Mouse (Mus musculus): ENCODE data around the gene Pkig. TPM values are rescaled to one million over a fixed set of nuclear protein-coding genes. Genes with fewer than 3 reads are reported as not detected.

Pkig gene
- polyA plus RNA-seq, 1 experiment from 2014 or later: 119 TPM

GRCm38 (mm10) chr2:163663930-163664329 lies 5.7 kb downstream of the Pkig start:
- Histone ChIP-seq H3K4me1 (peaks cover 23% of the 10 kb centered on the region), H3K27me3 (no peaks in the 10 kb centered on the region), H3K4me2 (replicated peaks) (no peak overlapping the region), H3K9me3 (no peaks in the 10 kb centered on the region), H3K36me3 (no peaks in the 10 kb centered on the region), H3K4me3 (no peak overlapping the region), H3K9ac (no peak overlapping the region), H3K27ac (no peak overlapping the region)
- 47% methylated on average over 3 of the region's 3 CpGs for WGBS
- no peak for ATAC-seq (ENCODE audit: insufficient number of reproducible peaks, insufficient read depth, low FRiP score, low TSS enrichment)

GRCm38 (mm10) chr2:163667045-163667444 lies 8.9 kb downstream of the Pkig start:
- Histone ChIP-seq H3K9me3 (no peaks in the 10 kb centered on the region), H3K9ac (no peak overlapping the region), H3K36me3 (no peaks in the 10 kb centered on the region), H3K27ac (no peak overlapping the region), H3K4me1 (peaks cover 5% of the 10 kb centered on the region; the same call in 1 of the 2 replicates), H3K27me3 (no peaks in the 10 kb centered on the region), H3K4me3 (no peak overlapping the region), H3K4me2 (replicated peaks) (no peak overlapping the region)
- no peak for ATAC-seq (ENCODE audit: insufficient number of reproducible peaks, insufficient read depth, low FRiP score, low TSS enrichment)
- 90% methylated on average over 1 of the region's 1 CpGs for WGBS

- no peak overlapping the region for H3K9ac ChIP-seq
Observed at GRCm38 (mm10) chr2:163670872-163671594, 12.8 kb downstream of the Pkig start.

GRCm38 (mm10) chr2:163674397-163674796 lies 16.2 kb downstream of the Pkig start:
- 63% methylated on average over 5 of the region's 5 CpGs for WGBS
- Histone ChIP-seq H3K4me2 (replicated peaks) (no peak overlapping the region), H3K4me1 (peaks cover 28% of the 10 kb centered on the region), H3K4me3 (no peak overlapping the region), H3K9ac (no peak overlapping the region), H3K36me3 (no peaks in the 10 kb centered on the region), H3K27me3 (no peaks in the 10 kb centered on the region), H3K9me3 (no peaks in the 10 kb centered on the region), H3K27ac (0 out of 2 replicates have a peak overlapping the region, but pooled peaks have one; percentile 38)
- no peak for ATAC-seq (ENCODE audit: insufficient number of reproducible peaks, insufficient read depth, low FRiP score, low TSS enrichment)

More at GRCm38 (mm10) chr2:163670872-163671594, 12.8 kb downstream of the Pkig start:
- WGBS: 89% methylated on average over 11 of the region's 11 CpGs
- ATAC-seq (ENCODE audit: insufficient number of reproducible peaks, insufficient read depth, low FRiP score, low TSS enrichment): no peak
- Histone ChIP-seq H3K4me2 (replicated peaks) (no peak overlapping the region), H3K36me3 (no peaks in the 10 kb centered on the region), H3K27ac (no peak overlapping the region), H3K4me3 (no peak overlapping the region), H3K9me3 (no peaks in the 10 kb centered on the region), H3K4me1 (peaks cover 26% of the 10 kb centered on the region), H3K27me3 (no peaks in the 10 kb centered on the region)

- H3K9me3 ChIP-seq: no peaks in the 10 kb centered on the region
- no peak overlapping the region for H3K4me3 ChIP-seq
- H3K9ac ChIP-seq: no peak overlapping the region
- H3K4me2 ChIP-seq (replicated peaks): no peak overlapping the region
- H3K27me3 ChIP-seq: no peaks in the 10 kb centered on the region
- peaks cover 28% of the 10 kb centered on the region for H3K4me1 ChIP-seq
- H3K27ac ChIP-seq: peak overlapping the region; percentile 38; the same call in 1 of the 2 replicates
- WGBS: 16% methylated on average over 5 of the region's 5 CpGs
- peak; percentile 75; the same call in 1 of the 2 replicates for ATAC-seq (ENCODE audit: insufficient number of reproducible peaks, insufficient read depth, low FRiP score, low TSS enrichment)
- no peaks in the 10 kb centered on the region for H3K36me3 ChIP-seq
Observed at GRCm38 (mm10) chr2:163675144-163675619, 17.0 kb downstream of the Pkig start.

- Histone ChIP-seq H3K36me3 (no peaks in the 10 kb centered on the region), H3K27ac (peak overlapping the region; percentile 47), H3K4me3 (no peak overlapping the region), H3K27me3 (no peaks in the 10 kb centered on the region), H3K4me2 (replicated peaks) (no peak overlapping the region), H3K4me1 (peaks cover 28% of the 10 kb centered on the region), H3K9me3 (no peaks in the 10 kb centered on the region), H3K9ac (no peak overlapping the region)
- ATAC-seq (ENCODE audit: insufficient number of reproducible peaks, insufficient read depth, low FRiP score, low TSS enrichment): no peak
- WGBS: 64% methylated on average over 6 of the region's 6 CpGs
Observed at GRCm38 (mm10) chr2:163675662-163676061, 17.5 kb downstream of the Pkig start.

GRCm38 (mm10) chr2:163676321-163676720 lies 18.1 kb downstream of the Pkig start:
- no peaks in the 10 kb centered on the region for H3K9me3 ChIP-seq
- no peak overlapping the region for H3K4me2 ChIP-seq (replicated peaks)
- peaks cover 28% of the 10 kb centered on the region for H3K4me1 ChIP-seq
- ATAC-seq (ENCODE audit: insufficient number of reproducible peaks, insufficient read depth, low FRiP score, low TSS enrichment): no peak
- no peak overlapping the region for H3K9ac ChIP-seq
- WGBS: 90% methylated on average over 4 of the region's 4 CpGs
- peak overlapping the region; percentile 47; the same call in 1 of the 2 replicates for H3K27ac ChIP-seq
- no peak overlapping the region for H3K4me3 ChIP-seq
- no peaks in the 10 kb centered on the region for H3K36me3 ChIP-seq
- H3K27me3 ChIP-seq: no peaks in the 10 kb centered on the region

GRCm38 (mm10) chr2:163676745-163677144 lies 18.6 kb downstream of the Pkig start:
- 89% methylated on average over 3 of the region's 3 CpGs for WGBS
- Histone ChIP-seq H3K9ac (no peak overlapping the region), H3K27me3 (no peaks in the 10 kb centered on the region), H3K4me1 (peaks cover 28% of the 10 kb centered on the region), H3K36me3 (no peaks in the 10 kb centered on the region), H3K4me2 (replicated peaks) (no peak overlapping the region), H3K27ac (no peak overlapping the region), H3K9me3 (no peaks in the 10 kb centered on the region), H3K4me3 (no peak overlapping the region)
- no peak for ATAC-seq (ENCODE audit: insufficient number of reproducible peaks, insufficient read depth, low FRiP score, low TSS enrichment)

GRCm38 (mm10) chr2:163682344-163682743 lies 24.2 kb downstream of the Pkig start:
- no peak for ATAC-seq (ENCODE audit: insufficient number of reproducible peaks, insufficient read depth, low FRiP score, low TSS enrichment)
- Histone ChIP-seq H3K4me1 (peaks cover 6% of the 10 kb centered on the region; the same call in 1 of the 2 replicates), H3K4me3 (no peak overlapping the region), H3K36me3 (no peaks in the 10 kb centered on the region), H3K27ac (no peak overlapping the region), H3K4me2 (replicated peaks) (no peak overlapping the region), H3K27me3 (no peaks in the 10 kb centered on the region), H3K9ac (no peak overlapping the region), H3K9me3 (no peaks in the 10 kb centered on the region)
- WGBS: 85% methylated on average over 2 of the region's 2 CpGs

GRCm38 (mm10) chr2:163685287-163685686 lies 27.1 kb downstream of the Pkig start:
- Histone ChIP-seq H3K27ac (peak overlapping the region; percentile 8; the same call in 1 of the 2 replicates), H3K9me3 (no peaks in the 10 kb centered on the region), H3K4me2 (replicated peaks) (no peak overlapping the region), H3K4me3 (no peak overlapping the region), H3K27me3 (no peaks in the 10 kb centered on the region), H3K36me3 (no peaks in the 10 kb centered on the region), H3K4me1 (peaks cover 6% of the 10 kb centered on the region; the same call in 1 of the 2 replicates), H3K9ac (no peak overlapping the region)
- WGBS: 62% methylated on average over 4 of the region's 4 CpGs
- ATAC-seq (ENCODE audit: insufficient number of reproducible peaks, insufficient read depth, low FRiP score, low TSS enrichment): no peak

GRCm38 (mm10) chr2:163685761-163686200 lies 27.6 kb downstream of the Pkig start:
- no peak overlapping the region for H3K4me3 ChIP-seq
- 74% methylated on average over 6 of the region's 6 CpGs for WGBS
- no peak for ATAC-seq (ENCODE audit: insufficient number of reproducible peaks, insufficient read depth, low FRiP score, low TSS enrichment)
- H3K9me3 ChIP-seq: no peaks in the 10 kb centered on the region
- H3K36me3 ChIP-seq: no peaks in the 10 kb centered on the region
- H3K9ac ChIP-seq: no peak overlapping the region
- no peak overlapping the region for H3K27ac ChIP-seq
- H3K4me1 ChIP-seq: peaks cover 11% of the 10 kb centered on the region
- H3K4me2 ChIP-seq (replicated peaks): no peak overlapping the region
- H3K27me3 ChIP-seq: no peaks in the 10 kb centered on the region

GRCm38 (mm10) chr2:163686233-163686632 lies 28.0 kb downstream of the Pkig start:
- ATAC-seq (ENCODE audit: insufficient number of reproducible peaks, insufficient read depth, low FRiP score, low TSS enrichment): no peak
- WGBS: 87% methylated on average over 5 of the region's 5 CpGs
- no peak overlapping the region for H3K27ac ChIP-seq

More at GRCm38 (mm10) chr2:163686233-163686632, 28.0 kb downstream of the Pkig start:
- H3K27me3 ChIP-seq: no peaks in the 10 kb centered on the region
- H3K36me3 ChIP-seq: no peaks in the 10 kb centered on the region
- no peak overlapping the region for H3K9ac ChIP-seq
- H3K9me3 ChIP-seq: no peaks in the 10 kb centered on the region
- H3K4me1 ChIP-seq: peaks cover 12% of the 10 kb centered on the region
- no peak overlapping the region for H3K4me2 ChIP-seq (replicated peaks)
- no peak overlapping the region for H3K4me3 ChIP-seq
